Mouse (Mus musculus): Measurements from ENCODE around the gene Cracr2b.
A peak's percentile ranks its signal among the peaks of the same experiment; 100 is the strongest.

Gene Cracr2b

DNA sequence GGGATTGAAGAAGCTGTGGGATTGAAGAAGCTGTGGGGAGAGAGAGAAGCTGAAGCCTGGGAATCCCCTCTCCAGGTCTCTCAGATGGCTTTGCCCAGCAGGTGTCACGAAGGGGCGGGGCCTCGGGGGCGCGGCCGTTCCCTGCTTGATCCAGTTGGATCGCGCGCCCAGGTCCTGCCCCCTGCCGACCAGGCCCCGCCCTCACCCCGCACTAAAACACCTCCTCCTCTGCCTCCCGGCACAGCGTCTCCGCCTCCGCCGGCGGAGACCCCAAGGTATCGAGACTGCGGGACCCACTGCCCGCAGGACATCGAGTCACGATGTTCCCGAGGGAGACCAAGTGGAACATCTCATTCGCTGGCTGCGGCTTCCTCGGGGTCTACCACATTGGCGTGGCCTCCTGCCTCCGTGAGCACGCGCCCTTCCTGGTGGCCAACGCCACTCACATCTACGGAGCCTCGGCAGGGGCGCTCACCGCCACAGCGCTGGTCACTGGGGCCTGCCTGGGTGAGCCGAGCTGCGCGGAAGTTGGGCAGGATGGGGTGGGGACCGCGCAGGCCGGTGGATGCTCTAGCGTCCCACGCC is 5.8 kb upstream of the Cracr2b start, which contains the start of gene Pnpla2:
Pnpla2 (plus strand) TSS at position 232 of the 585 bp plus-strand sequence.
- DNase-seq (ENCODE audit: low read depth): peak; percentile 97

- DNase-seq (ENCODE audit: low read depth): peak; percentile 88
Observed at GRCm38 (mm10) chr7:141455610-141456314, 5.1 kb upstream of the Cracr2b start.

- DNase-seq (ENCODE audit: low read depth): no peak
Observed at GRCm38 (mm10) chr7:141456739-141457138, 4.2 kb upstream of the Cracr2b start.

DNA sequence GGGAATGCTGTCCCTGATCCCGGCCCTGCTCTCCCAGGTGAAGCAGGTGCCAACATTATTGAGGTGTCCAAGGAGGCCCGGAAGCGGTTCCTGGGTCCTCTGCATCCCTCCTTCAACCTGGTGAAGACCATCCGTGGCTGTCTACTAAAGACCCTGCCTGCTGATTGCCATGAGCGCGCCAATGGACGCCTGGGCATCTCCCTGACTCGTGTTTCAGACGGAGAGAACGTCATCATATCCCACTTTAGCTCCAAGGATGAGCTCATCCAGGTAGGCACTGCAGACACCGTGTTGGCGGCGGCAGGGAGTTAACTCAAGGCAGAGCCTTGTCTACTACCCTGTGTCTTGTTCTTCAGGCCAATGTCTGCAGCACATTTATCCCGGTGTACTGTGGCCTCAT is 3.7 kb upstream of the Cracr2b start:
- no peak for DNase-seq (ENCODE audit: low read depth)

- DNase-seq (ENCODE audit: low read depth): peak; percentile 80
Observed at GRCm38 (mm10) chr7:141457986-141458660, 2.8 kb upstream of the Cracr2b start.

GRCm38 (mm10) chr7:141458661-141459060 is 2.2 kb upstream of the Cracr2b start:
- no peak for DNase-seq (ENCODE audit: low read depth)

GRCm38 (mm10) chr7:141459301-141459711 is 1.6 kb upstream of the Cracr2b start:
- DNase-seq (ENCODE audit: low read depth): no peak

DNA sequence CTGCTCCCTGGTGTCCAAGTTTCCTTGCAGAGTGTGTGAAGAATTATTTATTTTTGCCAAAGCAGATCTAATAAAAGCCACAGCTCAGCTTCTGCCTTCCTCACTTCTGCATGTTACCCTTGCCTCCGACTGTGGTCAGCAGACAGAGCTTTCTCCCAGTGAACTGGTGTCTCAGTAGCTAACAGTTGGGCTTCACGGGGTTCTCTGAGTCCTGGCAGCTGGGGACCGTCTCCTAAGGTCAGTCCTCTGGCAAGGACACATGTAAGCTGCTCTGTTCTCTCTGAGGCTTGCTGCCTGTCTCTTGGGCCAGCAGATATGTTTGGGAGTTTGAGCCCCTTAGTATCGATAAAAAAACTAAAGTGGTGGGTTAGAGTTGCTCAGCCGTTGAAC is 898 bp upstream of the Cracr2b start:
- no peak for DNase-seq (ENCODE audit: low read depth)

GRCm38 (mm10) chr7:141461521-141462332 is 833 bp downstream of the Cracr2b start:
- DNase-seq (ENCODE audit: low read depth): no peak

DNA sequence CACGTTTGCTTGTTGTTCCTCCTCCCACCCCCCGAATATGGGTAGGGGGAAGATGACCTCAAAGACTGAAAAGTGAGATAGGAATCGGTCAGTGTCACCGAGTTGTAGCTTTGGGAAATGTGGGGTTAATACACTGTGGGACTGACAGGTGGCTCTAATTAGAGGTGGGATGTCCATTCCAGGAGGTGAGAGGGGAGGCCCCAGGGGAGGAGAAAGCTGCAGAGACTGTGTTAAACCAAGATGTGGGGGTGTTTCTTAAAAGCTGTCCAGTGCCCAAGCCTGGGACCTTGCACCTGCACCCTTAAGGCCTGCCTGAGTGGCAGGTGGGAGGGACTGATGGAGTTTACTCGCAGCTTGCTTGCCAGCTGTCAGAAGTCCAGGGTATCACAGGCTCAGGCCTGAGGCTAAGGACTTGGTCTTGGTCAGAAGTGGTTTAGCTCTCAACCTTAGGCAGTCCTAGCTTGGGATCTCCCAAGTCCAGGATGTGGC is 1.5 kb downstream of the Cracr2b start:
- no peak for DNase-seq (ENCODE audit: low read depth)

DNA sequence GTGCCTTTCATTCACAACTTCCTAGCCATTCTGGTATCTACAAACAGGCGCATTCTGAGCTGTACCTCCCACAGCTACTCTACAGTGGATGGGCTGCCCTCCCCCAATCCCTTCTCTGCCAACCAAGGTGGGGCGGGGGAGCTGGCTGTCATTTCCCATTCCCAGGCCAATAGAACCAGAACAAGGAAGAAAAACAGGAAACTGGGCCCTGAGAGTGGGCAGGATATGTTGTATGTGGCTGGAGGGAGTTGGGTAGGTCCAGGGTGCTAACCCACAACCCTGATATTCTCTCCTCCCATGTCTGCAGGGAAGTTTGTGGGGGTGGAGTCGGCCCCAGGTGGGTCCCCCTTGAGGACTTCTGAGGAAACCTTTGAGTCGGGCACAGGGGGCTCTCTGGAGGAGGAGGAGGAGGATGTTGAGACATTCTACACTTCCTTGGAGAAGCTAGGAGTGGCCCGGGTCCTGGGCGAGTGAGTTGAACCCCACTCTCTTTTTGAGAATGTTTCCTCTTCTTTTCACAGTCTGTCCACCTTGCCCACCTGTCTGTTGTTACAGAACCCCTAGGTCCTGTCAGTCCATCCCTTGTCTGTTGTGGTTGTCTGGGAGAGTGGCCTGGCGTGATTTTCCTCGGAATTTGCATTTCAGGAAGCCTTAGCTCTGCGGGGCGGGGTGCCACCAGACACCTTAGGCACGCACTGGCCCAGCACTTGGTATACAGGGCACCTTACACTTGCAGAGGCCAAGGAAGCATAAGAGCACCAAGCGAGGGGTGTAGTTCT is 3.1 kb downstream of the Cracr2b start:
- DNase-seq (ENCODE audit: low read depth): no peak

- DNase-seq (ENCODE audit: low read depth): peak; percentile 47
Observed at GRCm38 (mm10) chr7:141464603-141465201, 3.8 kb downstream of the Cracr2b start.

DNA sequence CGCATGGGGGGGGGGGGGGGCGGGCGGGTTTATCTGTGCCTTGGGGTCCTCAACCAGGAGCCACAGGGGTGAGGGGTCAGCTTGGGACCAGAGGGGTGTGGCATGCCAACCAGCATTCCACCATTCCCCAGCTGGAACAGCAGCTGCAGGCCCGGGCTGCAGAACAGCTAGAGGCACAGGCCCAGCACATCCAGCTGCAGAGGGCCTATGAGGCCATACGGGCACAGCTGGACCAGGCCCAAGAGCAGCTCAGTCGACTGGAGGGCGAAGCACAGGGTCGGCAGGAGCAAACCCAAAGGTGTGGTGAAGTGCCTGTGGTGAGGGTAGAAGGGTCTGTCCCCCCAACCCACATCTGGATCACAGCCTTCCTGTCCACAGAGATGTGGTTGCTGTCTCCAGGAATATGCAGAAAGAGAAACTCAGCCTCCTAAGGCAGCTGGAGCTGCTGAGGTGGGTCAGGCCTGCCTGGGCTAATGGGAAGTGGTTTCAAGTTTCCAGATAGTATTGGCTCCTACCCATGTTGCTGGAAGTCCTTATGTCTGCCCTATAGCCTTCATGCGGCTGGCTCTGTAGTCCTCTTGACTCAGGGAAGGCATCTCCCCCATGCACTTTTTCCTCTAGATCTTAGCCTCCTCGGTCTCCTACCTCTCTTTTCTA is 4.6 kb downstream of the Cracr2b start:
- DNase-seq (ENCODE audit: low read depth): no peak

DNA sequence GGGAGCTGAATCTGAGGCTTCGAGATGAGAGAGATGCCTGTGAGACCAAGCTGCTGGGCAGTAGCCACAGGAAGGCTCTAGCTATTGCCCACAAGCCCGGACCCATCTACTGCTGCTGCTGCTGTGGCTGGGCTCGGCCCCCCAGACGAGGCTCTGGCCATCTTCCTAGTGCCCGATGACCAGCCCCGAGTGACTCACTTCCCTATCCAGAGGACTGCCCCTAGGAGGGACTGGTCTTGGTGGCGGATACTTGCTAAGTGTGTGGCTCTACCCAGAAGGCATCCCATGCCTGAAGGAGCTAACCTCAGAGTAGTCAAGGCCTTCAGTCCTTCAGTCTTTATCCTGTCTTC is 5.1 kb downstream of the Cracr2b start:
- DNase-seq (ENCODE audit: low read depth): no peak

DNA sequence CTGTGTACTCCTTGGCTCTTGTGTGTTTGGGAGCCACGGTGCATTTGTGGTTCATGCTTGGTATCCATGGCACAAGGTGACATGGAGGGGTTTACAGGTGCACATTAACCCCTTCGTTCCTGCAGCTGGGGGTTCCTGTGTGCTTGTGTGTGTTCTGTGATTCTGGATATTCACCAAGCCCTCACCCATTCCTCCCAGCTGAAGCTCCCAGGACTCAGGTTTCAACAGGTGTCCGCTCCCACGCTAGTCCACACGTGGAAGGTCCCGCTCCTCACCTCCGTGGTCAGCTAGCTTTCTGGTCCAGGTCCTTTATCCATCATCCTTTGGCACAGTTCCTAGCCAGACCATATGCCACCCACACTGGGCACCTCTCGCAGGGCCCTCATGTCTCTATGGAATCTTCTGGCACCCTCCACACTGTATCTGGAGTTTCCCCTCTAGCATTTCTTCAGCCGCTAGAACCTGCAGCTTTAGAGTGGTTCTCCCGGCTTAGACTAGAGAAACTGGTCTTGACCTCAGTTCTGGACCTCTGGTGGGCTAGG is 5.8 kb downstream of the Cracr2b start:
- DNase-seq (ENCODE audit: low read depth): no peak

- DNase-seq (ENCODE audit: low read depth): peak; percentile 87
Observed at GRCm38 (mm10) chr7:141467230-141468030, 6.5 kb downstream of the Cracr2b start, which contains the start of gene Cd151. Gene Cd151 (plus strand): TSS chr7:141467392.

DNA sequence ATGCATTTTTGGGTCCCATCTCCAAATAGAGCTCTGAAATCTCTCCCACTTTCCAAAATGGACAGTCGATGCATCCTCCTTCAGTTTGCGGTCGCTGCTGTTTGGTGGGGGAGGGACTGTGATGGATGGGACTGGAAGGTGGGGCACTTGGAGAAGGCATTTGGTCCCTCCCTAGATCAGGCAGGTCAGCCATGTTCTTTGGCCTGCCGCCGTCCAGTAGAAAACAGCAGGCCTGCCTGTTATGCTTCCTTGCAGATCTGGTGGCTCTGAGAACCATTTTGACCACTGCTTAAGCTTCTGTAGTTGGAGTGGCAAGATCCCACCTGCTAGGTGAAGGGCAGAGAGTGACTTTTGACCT is 7.2 kb downstream of the Cracr2b start:
- DNase-seq (ENCODE audit: low read depth): no peak

GRCm38 (mm10) chr7:141468522-141469211 is 7.8 kb downstream of the Cracr2b start:
- peak; percentile 75 for DNase-seq (ENCODE audit: low read depth)

GRCm38 (mm10) chr7:141469352-141469751 is 8.5 kb downstream of the Cracr2b start:
- no peak for DNase-seq (ENCODE audit: low read depth)

Measured in induced T-regulatory cell, adult 2 months (primary cell).